Mouse (Mus musculus): ENCODE measurements around the gene Stk16. TPM values are rescaled to one million over a fixed set of nuclear protein-coding genes. Genes with fewer than 3 reads are reported as not detected.
"Not testable (repeated sequence)": the region's sequence is repeated elsewhere in the genome, so short reads cannot be mapped to it uniquely, and the experiment has no call there.

Stk16 gene
- polyA plus RNA-seq, 1 experiment: 221 TPM

- DNase-seq (ENCODE audit: low read depth, low spot score): no peak
- whole genome bisulfite sequencing: 69% methylated on average over 5 of the region's 5 CpGs
Observed at GRCm38 (mm10) chr1:75231664-75232152, 21.1 kb downstream of the Stk16 start, which contains the start of gene A630095N17Rik. Gene A630095N17Rik, minus strand, starts transcription at chr1:75232102.

- WGBS: 72% methylated on average over 4 of the region's 4 CpGs
- not testable (repeated sequence) for DNase-seq (ENCODE audit: low read depth, low spot score)
Observed at GRCm38 (mm10) chr1:75232489-75232888, 21.9 kb downstream of the Stk16 start.

GRCm38 (mm10) chr1:75234606-75235005 is 24.0 kb downstream of the Stk16 start:
- no peak for DNase-seq (ENCODE audit: low read depth, low spot score)
- WGBS: 1% methylated on average over 8 of the region's 8 CpGs

GRCm38 (mm10) chr1:75236117-75237050 is 25.7 kb downstream of the Stk16 start, which contains the start of gene Dnajb2:
Gene Dnajb2, plus strand, starts transcription at chr1:75236406.
- DNase-seq (ENCODE audit: low read depth, low spot score): no peak
- under 1% methylated on average over 64 of the region's 64 CpGs for WGBS

GRCm38 (mm10) chr1:75239591-75239990 is 29.0 kb downstream of the Stk16 start:
- DNase-seq (ENCODE audit: low read depth, low spot score): no peak
- WGBS: 89% methylated on average over 10 of the region's 10 CpGs

GRCm38 (mm10) chr1:75243411-75243810 is 32.8 kb downstream of the Stk16 start:
- WGBS: 93% methylated on average over 14 of the region's 14 CpGs
- DNase-seq (ENCODE audit: low read depth, low spot score): no peak

- 95% methylated on average over 12 of the region's 12 CpGs for WGBS
- DNase-seq (ENCODE audit: low read depth, low spot score): no peak
Observed at GRCm38 (mm10) chr1:75244175-75244826, 33.7 kb downstream of the Stk16 start.

- no peak for DNase-seq (ENCODE audit: low read depth, low spot score)
- 41% methylated on average over 4 of the region's 4 CpGs for WGBS
Observed at GRCm38 (mm10) chr1:75244836-75245235, 34.2 kb downstream of the Stk16 start.

GRCm38 (mm10) chr1:75247071-75247930 is 36.7 kb downstream of the Stk16 start:
- 84% methylated on average over 16 of the region's 16 CpGs for WGBS
- no peak for DNase-seq (ENCODE audit: low read depth, low spot score)

- 33% methylated on average over 9 of the region's 9 CpGs for WGBS
- DNase-seq (ENCODE audit: low read depth, low spot score): no peak
Observed at GRCm38 (mm10) chr1:75248041-75248772, 37.6 kb downstream of the Stk16 start.

GRCm38 (mm10) chr1:75250498-75250897 is 39.9 kb downstream of the Stk16 start:
- 89% methylated on average over 3 of the region's 3 CpGs for WGBS
- no peak for DNase-seq (ENCODE audit: low read depth, low spot score)

- WGBS: 2% methylated on average over 21 of the region's 22 CpGs
- DNase-seq (ENCODE audit: low read depth, low spot score): no peak
Observed at GRCm38 (mm10) chr1:75251112-75251970, 40.7 kb downstream of the Stk16 start.

- no peak for DNase-seq (ENCODE audit: low read depth, low spot score)
- 74% methylated on average over 13 of the region's 13 CpGs for WGBS
Observed at GRCm38 (mm10) chr1:75252308-75252707, 41.7 kb downstream of the Stk16 start.

GRCm38 (mm10) chr1:75253029-75253428 is 42.4 kb downstream of the Stk16 start:
- DNase-seq (ENCODE audit: low read depth, low spot score): no peak
- WGBS: 82% methylated on average over 16 of the region's 16 CpGs

- DNase-seq (ENCODE audit: low read depth, low spot score): no peak
- 63% methylated on average over 16 of the region's 16 CpGs for WGBS
Observed at GRCm38 (mm10) chr1:75253849-75254624, 43.4 kb downstream of the Stk16 start.

- 73% methylated on average over 8 of the region's 8 CpGs for whole genome bisulfite sequencing
- DNase-seq (ENCODE audit: low read depth, low spot score): no peak
Observed at GRCm38 (mm10) chr1:75254625-75255013, 44.0 kb downstream of the Stk16 start.

- no peak for DNase-seq (ENCODE audit: low read depth, low spot score)
- WGBS: 46% methylated on average over 10 of the region's 10 CpGs
Observed at GRCm38 (mm10) chr1:75255516-75256046, 44.9 kb downstream of the Stk16 start.

All from large intestine, adult 2 months (tissue).